Mouse (Mus musculus): ENCODE measurements around the gene Nxt1.
A peak's percentile ranks its signal among the peaks of the same experiment; 100 is the strongest.

The Nxt1 gene

GRCm38 (mm10) chr2:148672199-148673096 lies at the start of gene Nxt1:
Gene Nxt1, plus strand, starts transcription at chr2:148672601.
- DNase-seq = peak; percentile 98

GRCm38 (mm10) chr2:148623067-148623466 lies 49.3 kb upstream of the Nxt1 start:
- no peak for DNase-seq

- no peak for DNase-seq
These were observed 47.9 kb upstream of the Nxt1 start for GRCm38 (mm10) chr2:148624484-148624883.

- DNase-seq = peak; percentile 67
These were observed 45.4 kb upstream of the Nxt1 start for GRCm38 (mm10) chr2:148627011-148627471.

- no peak for DNase-seq
These were observed 41.4 kb upstream of the Nxt1 start for GRCm38 (mm10) chr2:148631011-148631410.

- peak; percentile 25 for DNase-seq
These were observed 40.8 kb upstream of the Nxt1 start for GRCm38 (mm10) chr2:148631602-148632001.

GRCm38 (mm10) chr2:148634466-148634865 lies 37.9 kb upstream of the Nxt1 start:
- no peak for DNase-seq

- DNase-seq = no peak
These were observed 29.6 kb upstream of the Nxt1 start for GRCm38 (mm10) chr2:148642610-148643370.

- DNase-seq = no peak
These were observed 27.9 kb upstream of the Nxt1 start for GRCm38 (mm10) chr2:148644421-148645000.

GRCm38 (mm10) chr2:148650587-148651357 lies 21.6 kb upstream of the Nxt1 start:
- no peak for DNase-seq

- DNase-seq = peak; percentile 34
These were observed 17.4 kb upstream of the Nxt1 start for GRCm38 (mm10) chr2:148654961-148655360.

GRCm38 (mm10) chr2:148663458-148663857 lies 8.9 kb upstream of the Nxt1 start:
- no peak for DNase-seq

- peak; percentile 54 for DNase-seq
These were observed 5.4 kb downstream of the Nxt1 start for GRCm38 (mm10) chr2:148677801-148678200.

GRCm38 (mm10) chr2:148679346-148679745 lies 6.9 kb downstream of the Nxt1 start:
- peak; percentile 83 for DNase-seq

- DNase-seq = peak; percentile 100
These were observed 8.4 kb downstream of the Nxt1 start, which contains the start of gene Gzf1 for GRCm38 (mm10) chr2:148680775-148681291. Gene Gzf1, plus strand, starts transcription at chr2:148681023.

- peak; percentile 69 for DNase-seq
These were observed 9.1 kb downstream of the Nxt1 start for GRCm38 (mm10) chr2:148681461-148681891.

- no peak for DNase-seq
These were observed 10.6 kb downstream of the Nxt1 start for GRCm38 (mm10) chr2:148683031-148683430.

GRCm38 (mm10) chr2:148684972-148685371 lies 12.6 kb downstream of the Nxt1 start:
- DNase-seq = no peak

GRCm38 (mm10) chr2:148685709-148686108 lies 13.3 kb downstream of the Nxt1 start:
- DNase-seq = no peak

- no peak for DNase-seq
These were observed 14.5 kb downstream of the Nxt1 start for GRCm38 (mm10) chr2:148686862-148687261.

- peak; percentile 64 for DNase-seq
These were observed 15.6 kb downstream of the Nxt1 start for GRCm38 (mm10) chr2:148687971-148688370.

Data from kidney, adult 11 months (tissue).